ENCODE assay signal across 10 mouse cellular contexts in the genomic region with DNA sequence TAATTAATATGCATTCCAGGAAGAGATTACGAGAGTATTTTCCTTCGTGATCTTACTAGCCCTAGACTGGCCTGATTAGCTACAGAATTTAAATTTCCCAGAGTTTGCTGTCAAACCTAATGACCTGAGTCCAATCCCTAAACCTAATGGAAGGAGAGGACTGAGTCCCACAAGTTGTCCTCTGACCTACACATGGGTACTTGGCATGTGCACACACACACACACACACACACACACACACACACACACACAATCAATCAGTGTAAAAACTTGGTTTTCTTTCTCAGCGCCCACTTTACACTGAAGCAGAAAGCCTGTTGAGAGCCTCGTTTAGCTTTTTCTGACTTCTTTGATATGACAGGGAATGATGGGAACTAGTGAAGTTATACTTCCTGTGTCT. TPM values are rescaled to one million over a fixed set of nuclear protein-coding genes. Genes with fewer than 3 reads are reported as not detected.
DNase-seq lines count a peak whose midpoint lies in the region; ATAC-seq and TF ChIP-seq lines count a peak whose summit lies in the region.
"Had no signal": no experiment of that assay in that cellular context is flagged by ENCODE, and none has a peak within 500 bp of the region (broad histone marks: within the 10 kb centered on the region; RNA-seq: fewer than 3 reads in every experiment).

No protein-coding gene starts in this region.

- no peaks in the 10 kb centered on the region for H3K9me3 ChIP-seq in hindbrain, embryonic 12.5 days (replicated peaks)
- H3K9me3 ChIP-seq in midbrain, embryonic 15.5 days = no peaks in the 10 kb centered on the region

- H3K4me1 ChIP-seq in cortical plate, adult 2 months (ENCODE audit: control insufficient read depth, insufficient read depth, low read length) = peaks cover 7% of the 10 kb centered on the region
- H3K4me1 ChIP-seq in hindbrain, embryonic 12.5 days = peaks cover 18% of the 10 kb centered on the region
- peaks cover 10% of the 10 kb centered on the region; the same call in 1 of the 2 replicates for H3K4me1 ChIP-seq in midbrain, embryonic 15.5 days

- no peak overlapping the region for H3K4me3 ChIP-seq in cortical plate, adult 2 months (ENCODE audit: insufficient read depth, low read length)
- no peak overlapping the region for H3K4me3 ChIP-seq in hindbrain, embryonic 12.5 days
- no peak overlapping the region for H3K4me3 ChIP-seq in midbrain, embryonic 15.5 days

- no peaks in the 10 kb centered on the region for H3K27me3 ChIP-seq in hindbrain, embryonic 12.5 days
- H3K27me3 ChIP-seq in midbrain, embryonic 15.5 days (replicated peaks) = no peaks in the 10 kb centered on the region

- no peak for TF ChIP-seq POLR2A in cortical plate, adult 2 months (IDR thresholded peaks at IDR 0.05; ENCODE audit: extremely low read depth, insufficient read depth, low read length)

- H3K36me3 ChIP-seq in hindbrain, embryonic 12.5 days = no peaks in the 10 kb centered on the region
- no peaks in the 10 kb centered on the region for H3K36me3 ChIP-seq in midbrain, embryonic 15.5 days (replicated peaks)

- H3K4me2 ChIP-seq in hindbrain, embryonic 12.5 days (replicated peaks) = no peak overlapping the region
- no peak overlapping the region for H3K4me2 ChIP-seq in midbrain, embryonic 15.5 days

- 30% methylated on average over 4 of the region's 4 CpGs for WGBS in hindbrain, embryonic 12.5 days
- 11% methylated on average over 4 of the region's 4 CpGs for WGBS in midbrain, embryonic 15.5 days

- peak; percentile 63; the same call in 1 of the 2 replicates for ATAC-seq in hindbrain, embryonic 12.5 days (ENCODE audit: low FRiP score)
- peak; percentile 48; the same call in 1 of the 2 replicates for ATAC-seq in midbrain, embryonic 15.5 days (replicated peaks)

- TF ChIP-seq CTCF in cortical plate, adult 2 months (IDR thresholded peaks at IDR 0.05; ENCODE audit: extremely low read depth, insufficient read depth, low read length) = no peak

- H3K9ac ChIP-seq in hindbrain, embryonic 12.5 days = no peak overlapping the region
- H3K9ac ChIP-seq in midbrain, embryonic 15.5 days = no peak overlapping the region

- H3K27ac ChIP-seq in cortical plate, adult 2 months (ENCODE audit: insufficient read depth, low read length) = peak overlapping the region; percentile 99
- H3K27ac ChIP-seq in hindbrain, embryonic 12.5 days = peak overlapping the region; percentile 76
- peak overlapping the region; percentile 66 for H3K27ac ChIP-seq in midbrain, embryonic 15.5 days

- DNase-seq in embryo, embryonic 10 days (ENCODE audit: low spot score) = peak; percentile 12
- DNase-seq in embryo, embryonic 10.5 days (ENCODE audit: low spot score) = no peak
- DNase-seq in frontal cortex, postnatal 10 days (ENCODE audit: low spot score in 2 of 2) = no peak
- DNase-seq in ovary, adult 18-20 months (ENCODE audit: low spot score) = no peak
- DNase-seq in lung, postnatal 4 days = no peak
- DNase-seq: cerebellum, adult 8-10 months; kidney, postnatal 25 days had no signal

RNA-seq across cellular contexts. Expression of gene Ptpra, which starts 41.1 kb away (rescaled TPM):
- 156 and 166 TPM in 2 replicates for polyA plus RNA-seq in cortical plate, adult 2 months (2012; rRNA removed)
- 129 and 138 TPM in 2 replicates for polyA plus RNA-seq in hindbrain, embryonic 12.5 days (2016; fragmentation: Nextera tagmentation; extraction: Ambion mirVana)
- polyA plus RNA-seq in midbrain, embryonic 15.5 days (2015; fragmentation: Nextera tagmentation; extraction: Ambion mirVana) = 136 and 142 TPM in 2 replicates
